12 mouse cellular contexts compared by ENCODE assay signal in genomic region chr7:75640671-75641070, GRCm38 (mm10).
DNase-seq lines count a peak whose midpoint lies in the region; ATAC-seq and TF ChIP-seq lines count a peak whose summit lies in the region.
"Had no signal": no experiment of that assay in that cellular context is flagged by ENCODE, and none has a peak within 500 bp of the region (broad histone marks: within the 10 kb centered on the region; RNA-seq: fewer than 3 reads in every experiment).

No protein-coding gene starts in this region.

- TF ChIP-seq CTCF in liver, postnatal 0 days (IDR thresholded peaks at IDR 0.05; ENCODE audit: low read depth): no peak
- no peak for TF ChIP-seq CTCF in stomach, postnatal 0 days (IDR thresholded peaks at IDR 0.05; ENCODE audit: low read depth)

- no peak overlapping the region for H3K27ac ChIP-seq in liver, postnatal 0 days (ENCODE audit: low read depth)
- no peak overlapping the region for H3K27ac ChIP-seq in liver, embryonic 12.5 days
- peak overlapping the region; percentile 85; the same call in 1 of the 2 replicates for H3K27ac ChIP-seq in kidney, embryonic 16.5 days (ENCODE audit: low read length)
- H3K27ac ChIP-seq in stomach, postnatal 0 days (replicated peaks): peak overlapping the region; percentile 61; the same call in 1 of the 2 replicates
- H3K27ac ChIP-seq: hindbrain, embryonic 12.5 days; lung, embryonic 15.5 days had no signal

- no peak overlapping the region for H3K9ac ChIP-seq in liver, postnatal 0 days (replicated peaks)
- no peak overlapping the region for H3K9ac ChIP-seq in liver, embryonic 12.5 days
- H3K9ac ChIP-seq in kidney, embryonic 16.5 days (replicated peaks; ENCODE audit: low read length): no peak overlapping the region
- H3K9ac ChIP-seq in stomach, postnatal 0 days (ENCODE audit: low read length): no peak overlapping the region
- H3K9ac ChIP-seq: hindbrain, embryonic 12.5 days; lung, embryonic 15.5 days had no signal

- 68% methylated on average over 2 of the region's 2 CpGs for WGBS in liver, postnatal 0 days (ENCODE audit: insufficient replicate concordance)
- 75% methylated on average over 2 of the region's 2 CpGs for WGBS in liver, embryonic 12.5 days (ENCODE audit: insufficient replicate concordance)
- WGBS in kidney, embryonic 16.5 days: 45% methylated on average over 2 of the region's 2 CpGs
- 55% methylated on average over 2 of the region's 2 CpGs for WGBS in stomach, postnatal 0 days

- TF ChIP-seq EP300 in liver, postnatal 0 days (IDR thresholded peaks at IDR 0.05; ENCODE audit: low read depth): no peak
- TF ChIP-seq EP300 in stomach, postnatal 0 days (optimal IDR thresholded peaks at IDR 0.05): no peak

- peaks cover 7% of the 10 kb centered on the region for H3K36me3 ChIP-seq in liver, postnatal 0 days (replicated peaks; ENCODE audit: insufficient read depth, low read length)
- peaks cover 5% of the 10 kb centered on the region; the same call in 1 of the 2 replicates for H3K36me3 ChIP-seq in liver, embryonic 12.5 days
- H3K36me3 ChIP-seq in kidney, embryonic 16.5 days (ENCODE audit: insufficient read depth, low read length): no peaks in the 10 kb centered on the region
- no peaks in the 10 kb centered on the region for H3K36me3 ChIP-seq in stomach, postnatal 0 days (ENCODE audit: control insufficient read depth, insufficient read depth, low read length)
- H3K36me3 ChIP-seq: hindbrain, embryonic 12.5 days; lung, embryonic 15.5 days had no signal

- peak; percentile 16 for DNase-seq in gastrocnemius, postnatal 25 days
- no peak for DNase-seq in gastrocnemius, adult 8-10 months (ENCODE audit: low spot score in 2 of 2)
- DNase-seq in liver, postnatal 0 days: no peak
- DNase-seq in stomach, postnatal 0 days (ENCODE audit: low spot score): no peak
- no peak for DNase-seq in urinary bladder, adult 18-20 months (ENCODE audit: low spot score in 2 of 2)
- DNase-seq in adrenal gland, postnatal 10 days: no peak
- DNase-seq: cerebellum, postnatal 25 days had no signal

- H3K27me3 ChIP-seq in liver, postnatal 0 days (ENCODE audit: insufficient read depth, low read length): no peaks in the 10 kb centered on the region
- no peaks in the 10 kb centered on the region for H3K27me3 ChIP-seq in liver, embryonic 12.5 days (replicated peaks)
- H3K27me3 ChIP-seq in kidney, embryonic 16.5 days (ENCODE audit: insufficient read depth, low read length): no peaks in the 10 kb centered on the region
- no peaks in the 10 kb centered on the region for H3K27me3 ChIP-seq in stomach, postnatal 0 days (ENCODE audit: control insufficient read depth, insufficient read depth, low read length)
- H3K27me3 ChIP-seq: hindbrain, embryonic 12.5 days; lung, embryonic 15.5 days had no signal

- H3K4me2 ChIP-seq in liver, postnatal 0 days (ENCODE audit: low read depth, low read length): no peak overlapping the region
- H3K4me2 ChIP-seq in liver, embryonic 12.5 days: no peak overlapping the region
- H3K4me2 ChIP-seq in kidney, embryonic 16.5 days (replicated peaks; ENCODE audit: low read depth, low read length): no peak overlapping the region
- H3K4me2 ChIP-seq in stomach, postnatal 0 days (replicated peaks; ENCODE audit: low read depth): no peak overlapping the region
- H3K4me2 ChIP-seq: hindbrain, embryonic 12.5 days; lung, embryonic 15.5 days had no signal

- 0 out of 2 replicates have a peak, but pooled peaks have one; percentile 21 for ATAC-seq in liver, postnatal 0 days
- no peak for ATAC-seq in liver, embryonic 12.5 days
- no peak for ATAC-seq in kidney, embryonic 16.5 days (ENCODE audit: low FRiP score, low TSS enrichment)
- peak; percentile 48 for ATAC-seq in stomach, postnatal 0 days (ENCODE audit: low FRiP score, low TSS enrichment)
- ATAC-seq: midbrain, embryonic 16.5 days had no signal

- H3K9me3 ChIP-seq in liver, postnatal 0 days (ENCODE audit: low read length): no peaks in the 10 kb centered on the region
- no peaks in the 10 kb centered on the region for H3K9me3 ChIP-seq in liver, embryonic 12.5 days (replicated peaks)
- no peaks in the 10 kb centered on the region for H3K9me3 ChIP-seq in kidney, embryonic 16.5 days (ENCODE audit: low read length)
- H3K9me3 ChIP-seq in stomach, postnatal 0 days (ENCODE audit: control insufficient read depth, low read length): no peaks in the 10 kb centered on the region
- H3K9me3 ChIP-seq: hindbrain, embryonic 12.5 days; lung, embryonic 15.5 days had no signal

- H3K4me3 ChIP-seq in liver, postnatal 0 days (ENCODE audit: low read depth, low read length): no peak overlapping the region
- no peak overlapping the region for H3K4me3 ChIP-seq in liver, embryonic 12.5 days
- H3K4me3 ChIP-seq in kidney, embryonic 16.5 days (ENCODE audit: low read length): no peak overlapping the region
- no peak overlapping the region for H3K4me3 ChIP-seq in stomach, postnatal 0 days (ENCODE audit: low read depth, low read length)
- H3K4me3 ChIP-seq: hindbrain, embryonic 12.5 days; lung, embryonic 15.5 days had no signal

- H3K4me1 ChIP-seq in liver, postnatal 0 days (ENCODE audit: insufficient read depth): peaks cover 26% of the 10 kb centered on the region
- peaks cover 65% of the 10 kb centered on the region for H3K4me1 ChIP-seq in liver, embryonic 12.5 days
- peaks cover 42% of the 10 kb centered on the region for H3K4me1 ChIP-seq in kidney, embryonic 16.5 days (ENCODE audit: insufficient read depth, low read length)
- 0 out of 2 replicates have a peak, but pooled peaks cover 7% of the 10 kb centered on the region for H3K4me1 ChIP-seq in stomach, postnatal 0 days (replicated peaks; ENCODE audit: control insufficient read depth, insufficient read depth)

Comparison
In these comparisons a context has a peak if more than half of its experiments do, and no peak if none do; other contexts are left out.
1. ATAC-seq: peak in liver, postnatal 0 days (single experiment) and stomach, postnatal 0 days (single experiment); none in liver, embryonic 12.5 days (single experiment) and kidney, embryonic 16.5 days (single experiment).
2. H3K27ac ChIP-seq: peak in kidney, embryonic 16.5 days (single experiment) and stomach, postnatal 0 days (single experiment); none in liver, postnatal 0 days (single experiment) and liver, embryonic 12.5 days (single experiment).